Mouse (Mus musculus): ENCODE data around the gene Ppp1r27. TPM values are rescaled to one million over a fixed set of nuclear protein-coding genes. Genes with fewer than 3 reads are reported as not detected.

The Ppp1r27 gene
- polyA plus RNA-seq, 1 experiment from 2014 or later: not detected

- peak overlapping the region; percentile 95 for H3K4me3 ChIP-seq (ENCODE audit: low read depth, low read length)
- WGBS (ENCODE audit: insufficient replicate concordance): 72% methylated on average over 8 of the region's 8 CpGs
- peak overlapping the region; percentile 92 for H3K27ac ChIP-seq (ENCODE audit: low read depth, low read length)
- no peak for ATAC-seq (replicated peaks; ENCODE audit: insufficient number of reproducible peaks, low FRiP score, low TSS enrichment)
- H3K27me3 ChIP-seq (ENCODE audit: control insufficient read depth, insufficient read depth, low read length): no peaks in the 10 kb centered on the region
- H3K9me3 ChIP-seq (replicated peaks; ENCODE audit: control insufficient read depth, low read length): peaks cover 4% of the 10 kb centered on the region; the same call in 1 of the 2 replicates
- peaks cover 25% of the 10 kb centered on the region for H3K4me1 ChIP-seq (ENCODE audit: control insufficient read depth, insufficient read depth, low read length)
- peak overlapping the region; percentile 96 for H3K9ac ChIP-seq (ENCODE audit: low read depth, low read length)
- H3K4me2 ChIP-seq: peak overlapping the region; percentile 96
- H3K36me3 ChIP-seq (ENCODE audit: control insufficient read depth, insufficient read depth, low read length): peaks cover 36% of the 10 kb centered on the region
These were observed 31.5 kb upstream of the Ppp1r27 start for GRCm38 (mm10) chr11:120582268-120582981.

- Histone ChIP-seq H3K4me3 (ENCODE audit: low read depth, low read length) (peak within 1 kb of the TSS; percentile 95), H3K9me3 (replicated peaks; ENCODE audit: control insufficient read depth, low read length) (peaks cover 4% of the 10 kb centered on the region; the same call in 1 of the 2 replicates), H3K9ac (ENCODE audit: low read depth, low read length) (peak within 1 kb of the TSS; percentile 96), H3K4me2 (peak within 1 kb of the TSS; percentile 96), H3K27ac (ENCODE audit: low read depth, low read length) (peak within 1 kb of the TSS; percentile 92), H3K36me3 (ENCODE audit: control insufficient read depth, insufficient read depth, low read length) (peaks cover 37% of the 10 kb centered on the region), H3K27me3 (ENCODE audit: control insufficient read depth, insufficient read depth, low read length) (no peaks in the 10 kb centered on the region), H3K4me1 (ENCODE audit: control insufficient read depth, insufficient read depth, low read length) (peaks cover 25% of the 10 kb centered on the region)
- WGBS (ENCODE audit: insufficient replicate concordance): 6% methylated on average over 47 of the region's 75 CpGs
- peak; percentile 20; the same call in 1 of the 2 replicates for ATAC-seq (replicated peaks; ENCODE audit: insufficient number of reproducible peaks, low FRiP score, low TSS enrichment)
These were observed 30.7 kb upstream of the Ppp1r27 start, which contains the start of gene Arhgdia for GRCm38 (mm10) chr11:120581490-120582267. Gene Arhgdia, minus strand, starts transcription at chr11:120581624.

- peaks cover 35% of the 10 kb centered on the region for H3K36me3 ChIP-seq (ENCODE audit: control insufficient read depth, insufficient read depth, low read length)
- H3K9me3 ChIP-seq (replicated peaks; ENCODE audit: control insufficient read depth, low read length): peaks cover 4% of the 10 kb centered on the region; the same call in 1 of the 2 replicates
- no peaks in the 10 kb centered on the region for H3K27me3 ChIP-seq (ENCODE audit: control insufficient read depth, insufficient read depth, low read length)
- peaks cover 25% of the 10 kb centered on the region for H3K4me1 ChIP-seq (ENCODE audit: control insufficient read depth, insufficient read depth, low read length)
- peak overlapping the region; percentile 95 for H3K4me3 ChIP-seq (ENCODE audit: low read depth, low read length)
- peak overlapping the region; percentile 92 for H3K27ac ChIP-seq (ENCODE audit: low read depth, low read length)
- under 1% methylated on average over 29 of the region's 44 CpGs for WGBS (ENCODE audit: insufficient replicate concordance)
- peak overlapping the region; percentile 96 for H3K9ac ChIP-seq (ENCODE audit: low read depth, low read length)
- peak; percentile 51 for ATAC-seq (replicated peaks; ENCODE audit: insufficient number of reproducible peaks, low FRiP score, low TSS enrichment)
- H3K4me2 ChIP-seq: peak overlapping the region; percentile 96
These were observed 30.0 kb upstream of the Ppp1r27 start for GRCm38 (mm10) chr11:120580871-120581331.

- Histone ChIP-seq H3K4me2 (peak overlapping the region; percentile 96), H3K4me3 (ENCODE audit: low read depth, low read length) (peak overlapping the region; percentile 95), H3K9me3 (replicated peaks; ENCODE audit: control insufficient read depth, low read length) (peaks cover 4% of the 10 kb centered on the region; the same call in 1 of the 2 replicates), H3K9ac (ENCODE audit: low read depth, low read length) (peak overlapping the region; percentile 96), H3K27me3 (ENCODE audit: control insufficient read depth, insufficient read depth, low read length) (no peaks in the 10 kb centered on the region), H3K36me3 (ENCODE audit: control insufficient read depth, insufficient read depth, low read length) (peaks cover 32% of the 10 kb centered on the region), H3K27ac (ENCODE audit: low read depth, low read length) (peak overlapping the region; percentile 92), H3K4me1 (ENCODE audit: control insufficient read depth, insufficient read depth, low read length) (peaks cover 25% of the 10 kb centered on the region)
- no peak for ATAC-seq (replicated peaks; ENCODE audit: insufficient number of reproducible peaks, low FRiP score, low TSS enrichment)
- WGBS (ENCODE audit: insufficient replicate concordance): 62% methylated on average over 7 of the region's 7 CpGs
These were observed 29.3 kb upstream of the Ppp1r27 start for GRCm38 (mm10) chr11:120580190-120580589.

- peaks cover 30% of the 10 kb centered on the region for H3K36me3 ChIP-seq (ENCODE audit: control insufficient read depth, insufficient read depth, low read length)
- H3K4me3 ChIP-seq (ENCODE audit: low read depth, low read length): peak overlapping the region; percentile 95
- no peak for ATAC-seq (replicated peaks; ENCODE audit: insufficient number of reproducible peaks, low FRiP score, low TSS enrichment)
- H3K4me1 ChIP-seq (ENCODE audit: control insufficient read depth, insufficient read depth, low read length): peaks cover 29% of the 10 kb centered on the region
- 47% methylated on average over 15 of the region's 15 CpGs for WGBS (ENCODE audit: insufficient replicate concordance)
- H3K9ac ChIP-seq (ENCODE audit: low read depth, low read length): 0 out of 2 replicates have a peak overlapping the region, but pooled peaks have one; percentile 36
- H3K27ac ChIP-seq (ENCODE audit: low read depth, low read length): no peak overlapping the region
- H3K9me3 ChIP-seq (replicated peaks; ENCODE audit: control insufficient read depth, low read length): peaks cover 4% of the 10 kb centered on the region; the same call in 1 of the 2 replicates
- H3K4me2 ChIP-seq: peak overlapping the region; percentile 96
- no peaks in the 10 kb centered on the region for H3K27me3 ChIP-seq (ENCODE audit: control insufficient read depth, insufficient read depth, low read length)
These were observed 28.6 kb upstream of the Ppp1r27 start for GRCm38 (mm10) chr11:120579316-120580107.

- Histone ChIP-seq H3K9me3 (replicated peaks; ENCODE audit: control insufficient read depth, low read length) (peaks cover under 1% of the 10 kb centered on the region; the same call in 1 of the 2 replicates), H3K9ac (ENCODE audit: low read depth, low read length) (0 out of 2 replicates have a peak overlapping the region, but pooled peaks have one; percentile 36), H3K4me3 (ENCODE audit: low read depth, low read length) (no peak overlapping the region), H3K4me1 (ENCODE audit: control insufficient read depth, insufficient read depth, low read length) (peaks cover 33% of the 10 kb centered on the region), H3K27me3 (ENCODE audit: control insufficient read depth, insufficient read depth, low read length) (no peaks in the 10 kb centered on the region), H3K36me3 (ENCODE audit: control insufficient read depth, insufficient read depth, low read length) (peaks cover 24% of the 10 kb centered on the region), H3K27ac (ENCODE audit: low read depth, low read length) (no peak overlapping the region), H3K4me2 (no peak overlapping the region)
- no peak for ATAC-seq (replicated peaks; ENCODE audit: insufficient number of reproducible peaks, low FRiP score, low TSS enrichment)
- whole genome bisulfite sequencing (ENCODE audit: insufficient replicate concordance): 62% methylated on average over 11 of the region's 11 CpGs
These were observed 27.8 kb upstream of the Ppp1r27 start for GRCm38 (mm10) chr11:120578694-120579243.

GRCm38 (mm10) chr11:120578024-120578693 lies 27.2 kb upstream of the Ppp1r27 start:
- Histone ChIP-seq H3K4me1 (ENCODE audit: control insufficient read depth, insufficient read depth, low read length) (peaks cover 33% of the 10 kb centered on the region), H3K27ac (ENCODE audit: low read depth, low read length) (no peak overlapping the region), H3K4me3 (ENCODE audit: low read depth, low read length) (no peak overlapping the region), H3K9me3 (replicated peaks; ENCODE audit: control insufficient read depth, low read length) (no peaks in the 10 kb centered on the region), H3K9ac (ENCODE audit: low read depth, low read length) (no peak overlapping the region), H3K4me2 (no peak overlapping the region), H3K27me3 (ENCODE audit: control insufficient read depth, insufficient read depth, low read length) (no peaks in the 10 kb centered on the region), H3K36me3 (ENCODE audit: control insufficient read depth, insufficient read depth, low read length) (peaks cover 23% of the 10 kb centered on the region)
- no peak for ATAC-seq (replicated peaks; ENCODE audit: insufficient number of reproducible peaks, low FRiP score, low TSS enrichment)
- 78% methylated on average over 10 of the region's 10 CpGs for WGBS (ENCODE audit: insufficient replicate concordance)

Data from heart, embryonic 11.5 days (tissue).